Mouse (Mus musculus) ovary, postnatal 14 days (tissue): ENCODE measurements around the gene Prorsd1.
"Not testable (repeated sequence)": the region's sequence is repeated elsewhere in the genome, so short reads cannot be mapped to it uniquely, and the experiment has no call there.

Experiments used
- DNase-seq: peaks from one replicate; pipeline ENCODE4 v3.0.0; 2022; ENCODE audit warnings: low spot score

The Prorsd1 gene

GRCm38 (mm10) chr11:29514682-29515412, at the start of gene Prorsd1:
Prorsd1 (minus strand) TSS chr11:29515033.
- peak; percentile 81 for DNase-seq

GRCm38 (mm10) chr11:29563406-29563805, 48.6 kb upstream of the Prorsd1 start:
- no peak for DNase-seq

- DNase-seq: no peak
Measured at GRCm38 (mm10) chr11:29560990-29561389, 46.2 kb upstream of the Prorsd1 start.

GRCm38 (mm10) chr11:29560452-29560851, 45.6 kb upstream of the Prorsd1 start:
- no peak for DNase-seq

GRCm38 (mm10) chr11:29549425-29549778, 34.6 kb upstream of the Prorsd1 start:
- no peak for DNase-seq

- no peak for DNase-seq
Measured at GRCm38 (mm10) chr11:29548504-29549424, 33.9 kb upstream of the Prorsd1 start.

GRCm38 (mm10) chr11:29547752-29548503, 33.1 kb upstream of the Prorsd1 start, which contains the start of the genes Clhc1 and Rps27a:
Clhc1 (plus strand) TSS chr11:29547950.
Rps27a (minus strand) TSS chr11:29548109.
- DNase-seq: peak; percentile 96

GRCm38 (mm10) chr11:29547249-29547751, 32.5 kb upstream of the Prorsd1 start:
- no peak for DNase-seq

GRCm38 (mm10) chr11:29546762-29547161, 31.9 kb upstream of the Prorsd1 start:
- DNase-seq: no peak

- not testable (repeated sequence) for DNase-seq
Measured at GRCm38 (mm10) chr11:29546297-29546696, 31.5 kb upstream of the Prorsd1 start.

GRCm38 (mm10) chr11:29545150-29545752, 30.4 kb upstream of the Prorsd1 start:
- DNase-seq: not testable (repeated sequence)

- DNase-seq: no peak
Measured at GRCm38 (mm10) chr11:29544225-29544945, 29.6 kb upstream of the Prorsd1 start.

GRCm38 (mm10) chr11:29538201-29538600, 23.4 kb upstream of the Prorsd1 start:
- DNase-seq: no peak

GRCm38 (mm10) chr11:29525988-29526794, 11.4 kb upstream of the Prorsd1 start, which contains the start of gene Mtif2:
Mtif2 (plus strand) TSS chr11:29526408.
- DNase-seq: peak; percentile 57

GRCm38 (mm10) chr11:29514325-29514681, 530 bp downstream of the Prorsd1 start:
- no peak for DNase-seq

GRCm38 (mm10) chr11:29512818-29513535, 1.9 kb downstream of the Prorsd1 start:
- DNase-seq: no peak

GRCm38 (mm10) chr11:29509421-29509820, 5.4 kb downstream of the Prorsd1 start:
- no peak for DNase-seq

GRCm38 (mm10) chr11:29504899-29505625, 9.8 kb downstream of the Prorsd1 start:
- no peak for DNase-seq
